In genomic region chr9:57261516-57261912, GRCm38 (mm10) we compare ENCODE assay signal across 9 mouse cellular contexts. TPM values are rescaled to one million over a fixed set of nuclear protein-coding genes. Genes with fewer than 3 reads are reported as not detected.
DNase-seq lines count a peak whose midpoint lies in the region; ATAC-seq lines count a peak whose summit lies in the region.
"Had no signal": no experiment of that assay in that cellular context is flagged by ENCODE, and none has a peak within 500 bp of the region (broad histone marks: within the 10 kb centered on the region; RNA-seq: fewer than 3 reads in every experiment).

No protein-coding gene starts in this region.

- peak overlapping the region; percentile 94 for H3K4me3 ChIP-seq in heart, embryonic 13.5 days
- H3K4me3 ChIP-seq in kidney, embryonic 16.5 days (ENCODE audit: low read length), result peak overlapping the region; percentile 79
- H3K4me3 ChIP-seq in liver, embryonic 16.5 days (ENCODE audit: low read depth, low read length), result peak overlapping the region; percentile 90
- peak overlapping the region; percentile 68 for H3K4me3 ChIP-seq in neural tube, embryonic 12.5 days

- H3K4me2 ChIP-seq in heart, embryonic 13.5 days, result peak overlapping the region; percentile 91
- peak overlapping the region; percentile 93 for H3K4me2 ChIP-seq in kidney, embryonic 16.5 days (replicated peaks; ENCODE audit: low read depth, low read length)
- peak overlapping the region; percentile 92 for H3K4me2 ChIP-seq in liver, embryonic 16.5 days (ENCODE audit: low read depth, low read length)
- H3K4me2 ChIP-seq in neural tube, embryonic 12.5 days (replicated peaks), result peak overlapping the region; percentile 98

- peaks cover 51% of the 10 kb centered on the region for H3K4me1 ChIP-seq in heart, embryonic 13.5 days
- peaks cover 13% of the 10 kb centered on the region for H3K4me1 ChIP-seq in kidney, embryonic 16.5 days (ENCODE audit: insufficient read depth, low read length)
- H3K4me1 ChIP-seq in liver, embryonic 16.5 days (ENCODE audit: control insufficient read depth, low read depth, low read length), result peaks cover 27% of the 10 kb centered on the region
- H3K4me1 ChIP-seq in neural tube, embryonic 12.5 days, result peaks cover 17% of the 10 kb centered on the region

- whole genome bisulfite sequencing in heart, embryonic 13.5 days, result under 1% methylated on average over 26 of the region's 26 CpGs
- 1% methylated on average over 26 of the region's 26 CpGs for WGBS in kidney, embryonic 16.5 days
- WGBS in liver, embryonic 16.5 days (ENCODE audit: insufficient replicate concordance), result under 1% methylated on average over 26 of the region's 26 CpGs
- WGBS in neural tube, embryonic 12.5 days, result under 1% methylated on average over 26 of the region's 26 CpGs

- H3K9ac ChIP-seq in heart, embryonic 13.5 days, result peak overlapping the region; percentile 98
- H3K9ac ChIP-seq in kidney, embryonic 16.5 days (replicated peaks; ENCODE audit: low read length), result peak overlapping the region; percentile 88
- peak overlapping the region; percentile 97 for H3K9ac ChIP-seq in liver, embryonic 16.5 days (ENCODE audit: low read depth, low read length)
- H3K9ac ChIP-seq in neural tube, embryonic 12.5 days, result peak overlapping the region; percentile 72

- peak overlapping the region; percentile 80 for H3K27ac ChIP-seq in heart, embryonic 13.5 days (replicated peaks)
- 0 out of 2 replicates have a peak overlapping the region, but pooled peaks have one; percentile 74 for H3K27ac ChIP-seq in kidney, embryonic 16.5 days (ENCODE audit: low read length)
- H3K27ac ChIP-seq in liver, embryonic 16.5 days (ENCODE audit: low read length), result peak overlapping the region; percentile 83
- H3K27ac ChIP-seq in neural tube, embryonic 12.5 days, result no peak overlapping the region

- peaks cover 18% of the 10 kb centered on the region for H3K27me3 ChIP-seq in heart, embryonic 13.5 days (replicated peaks)
- H3K27me3 ChIP-seq in kidney, embryonic 16.5 days (ENCODE audit: insufficient read depth, low read length), result no peaks in the 10 kb centered on the region
- no peaks in the 10 kb centered on the region for H3K27me3 ChIP-seq in liver, embryonic 16.5 days (ENCODE audit: control insufficient read depth, insufficient read depth, low read depth, low read length)
- peaks cover 9% of the 10 kb centered on the region for H3K27me3 ChIP-seq in neural tube, embryonic 12.5 days (replicated peaks)
- H3K27me3 ChIP-seq: Patski had no signal

- peaks cover 24% of the 10 kb centered on the region for H3K36me3 ChIP-seq in heart, embryonic 13.5 days
- H3K36me3 ChIP-seq in kidney, embryonic 16.5 days (ENCODE audit: insufficient read depth, low read length), result peaks cover 26% of the 10 kb centered on the region
- H3K36me3 ChIP-seq in liver, embryonic 16.5 days (ENCODE audit: control insufficient read depth, insufficient read depth), result peaks cover 26% of the 10 kb centered on the region
- peaks cover 20% of the 10 kb centered on the region for H3K36me3 ChIP-seq in neural tube, embryonic 12.5 days

- DNase-seq in retina, postnatal 1 day, result peak; percentile 52
- no peak for DNase-seq in retina, embryonic 14.5 days (ENCODE audit: low spot score)
- DNase-seq in testis, postnatal 10 days (ENCODE audit: low spot score), result peak; percentile 83

- ATAC-seq in erythroblast, adult 5-6 weeks (replicated peaks; ENCODE audit: low FRiP score, poor library complexity, severe bottlenecking), result peak; percentile 42
- peak; percentile 21; the same call in 1 of the 2 replicates for ATAC-seq in heart, embryonic 13.5 days (ENCODE audit: extremely low read depth, insufficient number of reproducible peaks, low FRiP score, low TSS enrichment)
- ATAC-seq in kidney, embryonic 16.5 days (ENCODE audit: low FRiP score, low TSS enrichment), result peak; percentile 20
- ATAC-seq in liver, embryonic 16.5 days (ENCODE audit: low read depth), result peak; percentile 25
- ATAC-seq in neural tube, embryonic 12.5 days (ENCODE audit: low FRiP score, low read depth), result peak; percentile 35; the same call in 1 of the 2 replicates

- no peaks in the 10 kb centered on the region for H3K9me3 ChIP-seq in heart, embryonic 13.5 days
- no peaks in the 10 kb centered on the region for H3K9me3 ChIP-seq in kidney, embryonic 16.5 days (ENCODE audit: low read length)
- no peaks in the 10 kb centered on the region for H3K9me3 ChIP-seq in liver, embryonic 16.5 days (replicated peaks; ENCODE audit: control insufficient read depth, low read length)
- H3K9me3 ChIP-seq in neural tube, embryonic 12.5 days, result no peaks in the 10 kb centered on the region

RNA-seq across cellular contexts. Expression of gene 1700017B05Rik, which starts 0.9 kb away (rescaled TPM):
- total RNA-seq in erythroblast, adult 5-6 weeks (2015; ENCODE audit: low replicate concordance), result 24.5 and 32.9 TPM in 2 replicates
- total RNA-seq in erythroblast, adult 5-6 weeks (2017; ENCODE audit: low replicate concordance), result 15.5 and 16.6 TPM in 2 replicates
- 11.9 and 16.9 TPM in 2 replicates for polyA plus RNA-seq in heart, embryonic 13.5 days (2015; fragmentation: Nextera tagmentation; extraction: Ambion mirVana)
- polyA plus RNA-seq in kidney, embryonic 16.5 days (2015; fragmentation: Nextera tagmentation; extraction: Ambion mirVana), result 23.0 and 26.3 TPM in 2 replicates
- 14.1 and 16.9 TPM in 2 replicates for polyA plus RNA-seq in liver, embryonic 16.5 days (2015; fragmentation: Nextera tagmentation; extraction: Ambion mirVana)
- 8.8 and 9.1 TPM in 2 replicates for polyA plus RNA-seq in neural tube, embryonic 12.5 days (2016; fragmentation: Nextera tagmentation; extraction: Ambion mirVana)

RNA-seq across cellular contexts. Expression of gene Trcg1, which starts 25.2 kb away (rescaled TPM):
- total RNA-seq in erythroblast, adult 5-6 weeks (2015; ENCODE audit: low replicate concordance), result not detected in 2 replicates
- not detected in 2 replicates for total RNA-seq in erythroblast, adult 5-6 weeks (2017; ENCODE audit: low replicate concordance)
- polyA plus RNA-seq in heart, embryonic 13.5 days (2015; fragmentation: Nextera tagmentation; extraction: Ambion mirVana), result 0.07 TPM in 1 of 2 replicates, not detected in the other
- not detected in 2 replicates for polyA plus RNA-seq in kidney, embryonic 16.5 days (2015; fragmentation: Nextera tagmentation; extraction: Ambion mirVana)
- not detected in 2 replicates for polyA plus RNA-seq in liver, embryonic 16.5 days (2015; fragmentation: Nextera tagmentation; extraction: Ambion mirVana)
- polyA plus RNA-seq in neural tube, embryonic 12.5 days (2016; fragmentation: Nextera tagmentation; extraction: Ambion mirVana), result 0.08 TPM in 1 of 2 replicates, not detected in the other
- polyA plus RNA-seq: Patski had no signal
